1 mouse cellular context compared by ENCODE assay signal in the genomic region with DNA sequence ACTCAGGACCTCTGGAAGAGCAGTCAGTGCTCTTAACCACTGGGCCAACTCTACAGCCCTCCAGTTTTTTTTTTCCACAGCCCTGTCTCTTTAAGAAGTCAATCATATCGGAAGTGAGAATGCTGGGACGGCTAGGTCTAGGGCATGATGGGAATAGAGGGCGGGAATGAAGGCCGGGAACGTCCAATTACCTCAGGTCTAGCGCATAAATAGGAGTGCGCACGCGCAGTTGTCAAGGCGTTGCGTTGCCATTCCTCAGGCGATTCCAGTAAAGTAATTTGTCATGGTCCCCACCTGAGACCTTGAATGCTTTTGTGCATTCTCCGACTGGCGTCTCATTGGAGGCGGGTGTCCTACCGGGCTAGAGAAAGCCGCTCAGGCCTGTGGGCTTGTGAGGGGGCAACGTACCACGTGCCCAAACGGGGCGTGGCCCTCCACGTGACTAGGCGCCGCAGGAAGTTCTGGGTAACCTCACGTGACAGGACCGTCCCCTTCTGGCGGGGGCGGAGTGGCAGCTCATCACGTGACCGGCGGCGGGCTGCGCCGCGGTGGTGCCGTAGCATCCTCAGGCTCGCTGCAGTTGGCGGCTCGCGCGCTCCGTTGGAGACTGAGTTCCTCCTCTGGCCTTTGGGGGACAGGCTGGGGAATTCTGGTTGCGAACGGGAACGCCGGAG.
A peak's percentile ranks its signal among the peaks of the same experiment; 100 is the strongest.
TF ChIP-seq lines count a peak whose summit lies in the region.

A gene (plus strand): TSS at position 509 of the 674 bp plus-strand sequence.

TF ChIP-seq in CH12.LX, 34 proteins besides CTCF, POLR2A, EP300 and RAD21 (continued from another document):
- TF ChIP-seq NELFE (IDR thresholded peaks at IDR 0.05; ENCODE audit: low read depth, low read length): peak; percentile 85
- no peak; the same call in 1 of the 2 replicates for TF ChIP-seq POLR2AphosphoS2 (IDR thresholded peaks at IDR 0.05; ENCODE audit: low read depth, low read length)
- peak; percentile 82 for TF ChIP-seq HCFC1 (IDR thresholded peaks at IDR 0.05; ENCODE audit: low read depth, low read length)
- peak; percentile 71 for TF ChIP-seq ETS1 (conservative IDR thresholded peaks at IDR 0.05; ENCODE audit: low read depth, low read length)
- TF ChIP-seq CHD2 (IDR thresholded peaks at IDR 0.05; ENCODE audit: low read length): no peak; the same call in 1 of the 2 replicates
- TF ChIP-seq SIN3A (IDR thresholded peaks at IDR 0.05; ENCODE audit: low read length): peak; percentile 75; the same call in 1 of the 2 replicates
- TF ChIP-seq UBTF (IDR thresholded peaks at IDR 0.05; ENCODE audit: low read depth, low read length): no peak
- peak; percentile 99 for TF ChIP-seq USF2 (conservative IDR thresholded peaks at IDR 0.05; ENCODE audit: low read depth, low read length)
- TF ChIP-seq ZNF384 (IDR thresholded peaks at IDR 0.05; ENCODE audit: low read depth, low read length): peak; percentile 88
- TF ChIP-seq MAZ (IDR thresholded peaks at IDR 0.05; ENCODE audit: low read depth, low read length): peak; percentile 70; the same call in 1 of the 2 replicates
- TF ChIP-seq ZC3H11A (IDR thresholded peaks at IDR 0.05; ENCODE audit: low read depth, low read length): no peak
- TF ChIP-seq MEF2A (IDR thresholded peaks at IDR 0.05; ENCODE audit: borderline replicate concordance, low read depth, low read length): peak; percentile 56
- TF ChIP-seq TBP (conservative IDR thresholded peaks at IDR 0.05; ENCODE audit: low read depth, low read length): 0 out of 2 replicates have a peak, but pooled peaks have one; percentile 74
- peak; percentile 84 for TF ChIP-seq ELF1 (IDR thresholded peaks at IDR 0.05; ENCODE audit: low read depth, low read length)
- TF ChIP-seq RCOR1 (conservative IDR thresholded peaks at IDR 0.05; ENCODE audit: low read depth, low read length): no peak; the same call in 1 of the 2 replicates
- TF ChIP-seq KAT2A (IDR thresholded peaks at IDR 0.05; ENCODE audit: insufficient replicate concordance, low read length): peak; percentile 61; the same call in 1 of the 2 replicates
- peak; percentile 97 for TF ChIP-seq BHLHE40 (IDR thresholded peaks at IDR 0.05; ENCODE audit: low read depth, low read length)
- peak; percentile 87 for TF ChIP-seq TCF12 (IDR thresholded peaks at IDR 0.05; ENCODE audit: low read depth, low read length)
- peak; percentile 42; the same call in 1 of the 2 replicates for TF ChIP-seq IRF4 (IDR thresholded peaks at IDR 0.05; ENCODE audit: low read depth, low read length)
- no peak for TF ChIP-seq ZMIZ1 (IDR thresholded peaks at IDR 0.05; ENCODE audit: low read depth, low read length)
